Mouse (Mus musculus) naive thymus-derived CD4-positive, alpha-beta T cell, adult 2 months (primary cell): ENCODE results near the gene Dnmt3b.
A peak's percentile ranks its signal among the peaks of the same experiment; 100 is the strongest.

Source experiments
- DNase-seq: peaks from one replicate; pipeline ENCODE4 v3.0.0-alpha.2; 2011; ENCODE audit warnings: low read depth

Gene Dnmt3b

DNA sequence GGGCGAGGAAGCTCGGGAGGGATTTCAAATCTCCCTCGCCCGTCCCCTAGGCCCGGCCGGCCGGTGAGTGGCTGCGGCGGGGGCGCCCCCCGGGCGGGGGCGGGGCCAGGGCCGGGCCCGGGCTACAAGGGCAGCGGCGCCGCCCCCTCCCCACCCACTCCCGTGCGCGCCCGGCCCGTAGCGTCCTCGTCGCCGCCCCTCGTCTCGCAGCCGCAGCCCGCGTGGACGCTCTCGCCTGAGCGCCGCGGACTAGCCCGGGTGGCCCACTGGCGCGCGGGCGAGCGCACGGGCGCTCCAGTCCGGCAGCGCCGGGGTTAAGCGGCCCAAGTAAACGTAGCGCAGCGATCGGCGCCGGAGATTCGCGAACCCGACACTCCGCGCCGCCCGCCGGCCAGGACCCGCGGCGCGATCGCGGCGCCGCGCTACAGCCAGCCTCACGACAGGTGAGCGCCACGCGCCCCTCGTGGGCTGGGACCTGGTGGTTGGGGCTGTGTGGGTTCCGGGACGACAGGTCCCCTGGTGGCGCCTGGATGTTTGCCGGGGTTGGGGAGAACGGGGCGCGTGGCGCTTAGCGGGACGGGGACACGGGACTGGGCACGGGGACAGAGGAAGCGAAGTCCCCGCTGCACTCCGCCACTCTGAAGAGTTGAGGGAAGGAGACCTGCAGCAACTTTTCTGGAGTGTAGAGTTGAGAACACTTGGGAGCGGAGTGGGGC, at the start of gene Dnmt3b:
TSS of gene Dnmt3b (plus strand) at position 153 of the 716 bp plus-strand sequence.
- DNase-seq: peak; percentile 72

DNA sequence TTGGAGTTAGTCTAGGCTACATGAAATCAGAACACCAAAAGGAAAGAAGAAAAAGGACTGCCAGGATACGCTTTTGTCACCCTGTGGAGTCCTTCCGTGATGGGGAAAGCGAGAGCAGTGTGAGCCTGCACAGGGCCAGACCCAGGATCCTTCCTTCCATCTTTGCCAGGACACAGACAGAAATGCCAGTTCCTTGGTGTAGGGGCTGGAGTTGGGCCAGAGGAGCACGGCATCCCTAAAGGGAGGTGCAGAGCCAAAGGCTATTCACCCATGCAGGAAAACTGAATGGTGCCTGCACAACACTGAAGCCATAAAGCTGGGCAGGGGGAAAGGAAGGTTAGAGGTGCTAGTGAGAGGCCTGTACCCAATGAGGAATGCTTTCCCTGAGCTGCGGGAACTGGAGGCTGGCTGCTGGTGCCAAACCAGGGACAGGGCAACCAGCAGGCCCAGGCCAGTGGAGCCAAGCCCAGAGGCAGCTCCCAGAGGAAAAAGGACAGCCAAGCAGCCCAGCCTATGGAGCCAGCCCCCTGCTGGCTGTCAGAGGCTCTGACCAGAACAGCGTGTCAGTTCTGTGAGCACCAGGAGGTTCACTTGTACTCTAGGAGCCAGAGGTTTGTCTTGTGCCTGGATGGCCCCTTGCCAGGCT, 49.1 kb upstream of the Dnmt3b start:
- DNase-seq: no peak

DNA sequence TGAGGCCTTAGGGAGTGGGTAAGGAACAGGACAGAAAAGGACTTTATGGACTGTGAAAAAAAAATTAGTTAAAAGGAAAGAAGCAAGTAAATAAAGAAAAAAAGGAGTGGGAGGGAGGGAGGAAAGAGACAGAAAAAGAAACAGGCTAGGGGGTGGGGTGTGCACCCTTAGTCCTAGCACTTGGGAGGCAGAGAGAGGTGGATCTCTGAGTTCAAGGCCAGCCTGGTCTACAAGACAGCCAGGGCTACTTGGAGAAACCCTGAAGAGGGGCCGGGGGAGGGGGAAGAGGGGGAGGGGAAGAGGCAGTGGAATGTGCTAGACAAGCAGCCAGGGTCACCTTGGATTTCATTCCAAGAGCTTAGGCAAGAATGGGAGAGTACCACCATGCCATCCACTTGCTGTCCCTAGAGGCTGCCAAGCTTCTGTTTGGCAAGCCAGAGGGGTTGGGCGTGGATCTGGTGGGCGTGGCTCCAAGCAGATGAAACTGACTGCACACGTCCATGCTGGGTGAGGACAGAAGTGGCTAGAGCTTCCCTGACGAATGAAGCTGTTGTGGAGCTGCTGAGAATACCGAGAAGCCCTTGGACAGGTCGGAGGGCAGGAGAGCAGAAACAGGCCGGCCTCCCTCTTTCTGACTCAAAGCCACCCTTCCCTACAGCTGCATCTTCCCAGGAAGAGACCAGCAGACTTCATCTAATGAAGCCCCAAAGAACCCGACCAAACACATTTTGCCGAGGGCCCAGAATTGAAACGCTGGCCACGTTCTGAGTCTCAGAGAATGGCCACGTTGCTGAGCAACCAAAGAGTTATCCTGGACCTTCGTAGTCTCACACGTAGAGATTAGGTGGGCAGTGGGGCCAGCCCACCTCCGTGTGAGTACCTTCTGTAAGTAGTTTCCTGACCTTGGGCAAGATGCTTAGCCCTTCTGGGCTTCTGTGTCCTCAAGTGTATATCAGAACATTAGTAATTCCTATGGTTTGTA, 48.3 kb upstream of the Dnmt3b start:
- DNase-seq: no peak

DNA sequence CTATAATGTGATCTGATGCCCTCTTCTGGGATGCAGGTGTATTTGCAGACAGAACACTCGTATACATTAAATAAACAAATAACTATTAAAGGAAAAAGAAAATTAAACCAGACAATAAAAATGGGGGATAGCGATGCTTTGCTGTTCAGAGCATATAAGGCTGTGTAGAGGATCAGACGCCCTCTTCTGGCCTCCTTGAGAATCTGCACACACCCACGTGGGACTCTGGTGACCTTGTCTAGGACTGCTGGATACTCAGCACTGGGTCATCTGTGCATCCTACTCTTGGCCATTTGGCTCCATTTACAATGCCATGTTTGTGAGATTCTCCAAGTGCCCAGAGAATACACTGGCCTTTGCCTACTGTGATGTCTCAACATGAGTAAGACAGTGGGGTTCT, 45.5 kb upstream of the Dnmt3b start:
- DNase-seq: no peak

DNA sequence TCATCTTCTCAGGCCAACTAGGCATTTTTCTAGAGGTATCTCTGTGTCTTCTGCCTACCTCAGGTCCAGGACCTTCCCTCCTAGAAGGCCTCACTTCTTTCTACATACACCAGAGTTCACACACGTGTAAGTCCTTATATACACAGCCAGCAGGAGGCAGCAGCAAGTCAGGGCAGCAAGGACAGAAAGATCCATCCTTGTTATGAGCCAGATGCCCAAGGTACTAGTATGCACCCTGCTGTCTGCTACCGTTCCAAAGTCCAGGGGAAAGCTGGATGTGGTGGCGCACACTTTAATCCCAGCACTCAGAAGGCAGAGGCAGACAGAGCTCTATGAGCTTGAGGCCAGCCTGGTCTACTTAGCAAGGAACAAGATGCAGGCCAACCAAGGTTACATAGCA, 42.8 kb upstream of the Dnmt3b start:
- DNase-seq: peak; percentile 31

DNA sequence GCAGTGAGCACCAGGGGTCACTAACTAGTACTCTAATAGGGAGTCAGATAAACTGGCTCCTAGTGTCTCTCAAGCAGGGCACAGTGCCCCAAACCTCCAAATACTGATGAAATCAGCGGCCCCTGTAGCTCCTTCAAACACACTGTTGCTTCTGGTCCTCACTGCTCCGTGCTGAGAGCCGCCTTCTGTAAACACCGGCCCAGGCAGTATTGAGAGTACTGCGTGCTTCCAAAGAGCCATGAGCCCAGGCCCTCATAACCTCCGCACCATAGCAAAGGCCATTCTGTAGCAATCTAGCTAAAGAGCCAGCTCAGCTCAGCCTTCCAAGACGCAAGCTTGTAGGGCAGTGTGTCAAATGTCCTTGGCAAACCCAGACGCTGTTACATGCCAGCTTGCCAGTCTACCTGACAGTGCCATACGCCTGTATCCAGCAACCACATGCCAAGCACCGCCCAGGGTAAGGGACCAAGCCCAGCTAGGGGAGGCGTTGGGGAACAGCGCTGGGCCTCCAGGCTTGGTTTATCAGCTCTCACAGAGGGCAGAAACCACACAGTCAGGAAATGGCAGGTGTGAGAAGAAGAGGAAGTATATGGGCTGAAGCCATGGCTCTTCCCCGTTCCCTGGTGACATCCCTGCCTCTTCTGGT, 41.3 kb upstream of the Dnmt3b start:
- DNase-seq: peak; percentile 32

DNA sequence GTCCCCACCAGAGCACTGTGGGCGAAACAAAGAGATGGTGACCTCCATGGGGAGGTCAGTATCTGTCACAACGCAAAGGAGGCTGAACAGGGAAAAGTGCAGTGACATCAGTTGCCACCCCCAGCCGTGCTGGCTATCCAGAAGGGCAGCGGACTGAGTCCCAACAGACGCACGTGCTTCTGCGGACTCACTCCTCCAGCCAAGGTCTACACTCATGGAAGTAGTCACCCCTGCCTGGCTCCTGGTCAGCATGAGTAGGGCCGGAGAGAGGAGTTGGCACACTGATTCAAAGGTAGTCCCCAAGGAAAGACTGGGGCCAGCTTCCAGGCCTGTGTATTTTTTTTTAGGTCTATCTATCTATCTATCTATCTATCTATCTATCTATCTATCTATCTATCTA, 40.2 kb upstream of the Dnmt3b start:
- no peak for DNase-seq

DNA sequence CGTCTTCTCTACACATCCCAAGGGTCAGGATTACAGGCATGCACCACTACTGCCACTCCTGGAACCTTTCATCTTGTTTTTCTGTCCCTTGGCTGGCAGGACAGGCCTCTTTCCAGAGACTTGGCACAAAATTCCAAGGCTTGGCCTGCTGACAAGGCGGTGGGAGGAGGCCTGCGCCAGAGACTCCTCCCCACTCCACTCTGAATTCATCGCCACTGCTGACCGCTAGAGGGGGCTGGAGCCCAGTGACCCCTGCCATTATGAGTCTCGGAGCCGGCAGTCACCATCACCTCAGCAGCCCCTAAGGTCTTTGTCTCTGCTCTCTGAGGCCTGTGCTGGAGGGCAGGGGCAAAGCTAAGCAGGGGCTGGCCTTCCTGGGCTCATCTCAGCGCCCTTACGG, 39.7 kb upstream of the Dnmt3b start:
- DNase-seq: peak; percentile 83

DNA sequence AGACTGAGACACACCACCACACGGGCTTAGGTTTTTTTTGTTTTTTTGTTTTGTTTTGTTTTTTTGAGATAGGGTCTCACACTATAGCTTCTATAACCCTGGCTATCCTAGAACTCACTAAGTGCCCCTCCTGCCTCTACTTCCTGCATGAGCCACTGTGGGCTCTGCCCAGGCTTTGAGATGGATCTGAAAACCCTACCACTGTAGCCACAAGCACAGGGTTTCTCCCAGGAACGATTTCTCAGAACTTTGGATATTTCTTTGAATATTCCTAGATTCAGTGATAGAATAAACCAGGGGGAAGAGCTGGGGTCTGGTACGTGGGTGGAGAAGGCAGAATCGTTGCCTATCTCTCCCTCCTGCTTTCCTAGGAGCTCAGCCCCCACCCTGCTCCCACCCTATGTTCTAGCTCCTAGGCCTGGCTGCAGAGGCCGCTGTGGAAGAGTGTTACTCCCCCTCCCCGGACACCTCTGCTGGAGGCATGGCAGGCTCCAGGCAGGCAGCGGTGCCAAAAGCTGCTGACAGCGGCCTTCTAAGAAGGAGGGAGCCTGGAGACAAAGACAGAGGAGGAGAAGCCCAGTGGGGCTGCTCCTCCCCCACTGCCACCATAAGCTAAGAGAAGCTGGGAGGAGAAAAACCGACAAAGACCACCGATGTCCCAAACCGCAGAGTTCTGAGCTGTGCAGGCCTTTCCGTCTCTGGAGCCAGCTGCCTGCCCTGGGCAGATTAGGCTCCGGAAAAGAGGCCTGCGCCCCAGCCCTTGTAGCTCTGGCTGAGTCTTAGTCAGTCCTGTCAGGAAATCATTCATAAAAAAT, 38.6 kb upstream of the Dnmt3b start:
- DNase-seq: no peak

DNA sequence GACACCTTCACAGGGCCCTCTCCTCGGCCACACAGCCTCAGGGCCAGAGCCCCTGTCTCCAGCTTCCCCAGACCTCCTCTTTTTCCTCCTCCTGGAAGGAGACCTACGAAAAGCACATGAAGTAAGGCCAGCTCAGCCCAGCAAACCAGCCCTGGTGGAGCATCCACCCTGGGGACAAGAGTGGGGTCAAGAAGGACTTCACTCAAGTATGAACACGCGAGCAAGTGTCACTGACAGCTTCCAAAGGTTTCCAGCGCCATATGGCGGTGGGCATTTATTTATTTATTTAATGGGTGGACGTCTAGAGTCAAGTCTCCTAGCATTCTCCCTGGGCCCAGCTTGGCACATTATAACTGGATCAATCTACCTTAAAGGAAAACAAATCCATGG, 38.0 kb upstream of the Dnmt3b start:
- no peak for DNase-seq

DNA sequence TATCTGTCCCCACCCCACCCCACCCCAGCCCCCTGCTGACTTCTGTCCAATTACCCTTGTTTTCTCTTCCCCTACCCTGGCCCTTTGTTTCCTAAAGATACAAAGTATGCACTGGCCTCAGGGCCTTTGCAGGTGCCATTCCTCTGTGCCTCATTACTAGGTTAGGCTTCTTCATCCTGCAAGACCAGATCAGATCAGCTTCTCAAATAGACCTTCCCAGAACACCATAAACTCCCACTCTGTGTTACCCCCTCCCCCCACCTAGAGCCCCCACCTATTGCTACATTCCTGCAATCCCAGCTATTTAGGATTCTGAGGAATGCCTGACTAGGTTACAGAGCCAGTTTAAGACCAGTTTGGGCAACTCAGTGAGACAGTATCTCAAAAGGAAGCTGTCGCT, 37.5 kb upstream of the Dnmt3b start:
- DNase-seq: no peak

DNA sequence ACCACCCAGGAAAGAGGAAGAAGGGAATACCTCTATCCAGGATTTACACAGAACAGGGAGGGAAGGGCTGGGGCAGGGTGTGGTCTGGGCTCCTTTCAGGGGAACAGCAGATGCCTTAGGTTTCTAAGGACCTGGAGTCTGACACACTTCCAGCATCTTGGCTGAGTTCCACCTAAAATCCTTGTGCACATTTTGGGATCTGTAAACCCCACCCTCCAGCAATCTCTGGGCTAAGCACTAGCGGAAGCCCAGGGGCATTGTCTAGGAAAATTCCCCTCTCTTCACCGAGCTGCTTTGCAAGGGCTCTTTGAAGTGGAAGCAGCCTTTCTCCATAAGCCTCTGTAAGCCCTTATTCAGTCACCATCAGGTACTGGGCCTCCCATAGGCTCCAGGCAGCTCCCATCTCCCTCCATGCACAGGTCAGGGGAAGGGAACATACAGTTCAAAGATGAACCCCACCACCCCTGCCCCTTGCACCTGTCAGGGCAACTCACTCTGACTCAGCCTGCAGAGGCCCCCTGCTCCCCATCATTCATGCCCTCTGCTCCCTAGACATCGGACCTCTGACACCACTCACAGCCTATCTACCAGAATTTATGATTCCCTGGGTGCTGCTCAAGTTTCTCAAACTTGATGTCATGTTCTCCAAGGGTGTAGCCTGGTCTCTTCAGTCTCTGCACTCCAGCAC, 36.5 kb upstream of the Dnmt3b start:
- DNase-seq: no peak

DNA sequence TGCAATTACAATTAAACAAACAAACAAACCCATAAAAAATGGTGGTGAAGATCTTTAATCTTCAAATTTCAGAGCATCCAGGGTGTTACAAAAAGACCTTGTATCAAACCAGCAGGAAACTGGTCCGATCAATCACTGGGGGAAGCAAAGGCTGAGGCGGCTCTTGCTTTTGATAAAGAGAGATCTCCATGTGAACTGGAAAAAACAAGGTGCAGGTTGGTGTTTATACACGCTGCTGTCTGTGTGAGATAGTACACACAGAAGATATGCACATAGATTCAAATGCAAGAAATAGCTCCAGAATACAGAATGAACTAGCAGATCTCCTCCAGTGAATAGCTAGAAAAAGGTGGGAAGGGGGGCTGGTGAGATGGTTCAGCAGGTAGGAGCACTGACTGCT, 32.4 kb upstream of the Dnmt3b start:
- no peak for DNase-seq

DNA sequence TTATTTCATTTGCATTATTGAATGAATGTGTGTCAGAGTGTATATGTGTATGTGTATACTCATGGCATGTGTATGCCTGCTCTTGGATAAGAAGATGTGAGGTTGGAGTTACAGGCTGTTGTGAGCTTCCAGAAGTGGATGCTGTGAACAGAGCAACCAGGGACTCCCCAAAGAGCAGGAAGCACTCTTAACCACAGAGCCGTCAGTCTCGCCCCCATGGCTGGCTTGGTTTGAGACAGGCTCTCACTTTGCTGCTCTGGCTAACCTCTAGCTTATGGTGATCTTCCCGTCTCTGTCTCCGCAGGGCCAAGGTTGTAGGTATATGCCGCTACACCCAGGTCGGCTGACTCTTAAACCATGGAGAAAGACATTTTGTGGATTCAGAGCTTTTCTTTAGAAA, 30.8 kb upstream of the Dnmt3b start:
- DNase-seq: no peak

DNA sequence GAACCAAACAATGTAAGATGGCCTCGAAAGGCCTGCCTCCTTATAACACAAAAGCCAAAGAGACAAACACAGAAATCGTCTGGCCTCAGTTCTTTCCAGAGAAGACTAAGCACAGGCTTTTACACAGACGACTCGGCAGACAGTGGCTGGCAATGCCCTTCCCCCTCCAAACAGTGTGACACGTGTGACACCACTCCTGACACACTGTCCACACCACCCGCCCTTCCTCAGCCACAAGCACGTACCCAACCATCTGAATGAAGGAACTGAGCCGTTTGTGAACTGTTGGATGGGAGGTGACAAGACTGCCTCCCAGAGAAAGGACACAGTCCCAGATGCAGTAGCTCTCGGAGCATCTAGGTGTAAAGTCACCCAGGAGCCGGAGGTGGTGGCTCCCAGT, 30.4 kb upstream of the Dnmt3b start:
- no peak for DNase-seq

DNA sequence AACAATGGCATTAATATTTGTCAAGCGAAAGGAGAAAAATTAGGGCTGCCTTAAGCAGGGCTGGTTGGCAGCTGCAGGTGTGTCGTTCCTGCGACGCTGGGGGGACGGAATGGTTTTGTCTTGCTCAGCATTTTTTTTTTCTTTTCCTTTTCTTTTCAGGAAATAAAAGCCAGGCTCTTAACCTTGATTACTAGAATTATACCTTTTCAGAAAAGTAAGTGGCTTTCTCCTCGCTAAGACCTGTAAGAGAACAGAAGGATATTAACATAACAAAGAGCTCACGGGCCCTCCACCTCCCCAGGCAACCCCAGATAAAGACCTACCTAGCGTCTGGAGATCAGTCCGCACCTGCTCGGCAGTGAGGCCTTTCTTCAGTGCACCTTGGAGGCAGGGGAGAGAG, 26.8 kb upstream of the Dnmt3b start:
- DNase-seq: no peak

DNA sequence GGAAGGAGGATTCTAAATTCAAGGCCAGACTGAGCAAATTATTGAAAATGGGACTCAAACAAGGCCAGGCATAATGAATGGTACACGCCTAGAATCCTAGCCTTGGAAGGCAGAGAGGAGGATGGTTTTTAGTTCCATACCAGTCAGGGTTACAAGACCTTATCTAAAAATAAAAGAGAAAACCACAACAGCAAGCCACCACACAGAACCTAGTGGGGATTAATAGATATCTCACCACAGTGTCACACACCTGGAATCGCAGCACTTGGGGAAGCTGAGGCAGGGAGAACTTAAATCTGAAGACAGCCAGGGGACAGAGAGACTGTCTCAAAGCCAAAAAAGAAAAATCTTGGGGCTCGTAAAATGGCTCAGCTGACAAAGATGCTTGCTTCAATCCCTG, 18.3 kb upstream of the Dnmt3b start:
- no peak for DNase-seq

DNA sequence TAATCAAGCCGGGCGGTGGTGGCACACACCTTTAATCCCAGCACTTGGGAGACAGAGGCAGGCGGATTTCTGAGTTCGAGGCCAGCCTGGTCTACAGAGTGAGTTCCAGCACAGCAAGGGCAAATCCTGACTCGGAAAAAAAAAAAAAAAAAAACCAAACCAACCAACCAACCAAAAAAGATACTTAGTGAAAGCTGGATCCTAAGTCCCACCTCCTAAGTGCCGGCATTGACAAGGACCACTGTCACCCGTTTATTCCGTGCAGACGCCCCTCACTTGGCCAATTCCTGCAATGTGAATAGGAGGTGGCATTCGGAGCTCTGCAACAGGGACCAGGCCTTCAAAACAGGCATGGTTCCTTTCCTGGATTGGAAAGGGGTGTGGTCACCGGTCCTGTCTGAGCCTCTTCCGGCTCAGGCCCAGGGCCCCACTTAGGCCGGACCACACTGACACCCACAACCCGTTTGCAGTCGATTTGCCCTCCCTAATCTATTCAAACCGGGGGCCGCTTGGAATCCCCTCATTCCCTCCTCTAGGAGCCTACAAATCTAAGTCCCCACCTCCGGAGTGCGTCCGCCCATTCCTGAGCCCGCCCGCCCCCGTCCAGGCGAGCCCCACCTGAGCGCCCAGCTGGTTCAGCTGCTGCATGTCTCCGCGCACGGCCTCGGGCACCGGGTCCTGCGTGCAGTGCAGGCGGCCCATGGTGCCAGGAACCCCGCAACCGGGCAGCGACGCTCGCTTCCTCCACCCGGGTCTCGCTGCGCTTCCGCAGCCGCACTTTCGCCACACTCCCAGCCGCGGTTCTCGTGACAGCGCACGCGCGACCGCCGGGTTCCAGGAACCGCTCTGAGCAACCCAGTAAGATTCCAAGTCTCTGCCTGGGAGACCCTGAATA, 17.0 kb upstream of the Dnmt3b start, which contains the start of gene Commd7:
TSS of gene Commd7 (minus strand) at position 806 of the 895 bp plus-strand sequence.
- DNase-seq: peak; percentile 89

DNA sequence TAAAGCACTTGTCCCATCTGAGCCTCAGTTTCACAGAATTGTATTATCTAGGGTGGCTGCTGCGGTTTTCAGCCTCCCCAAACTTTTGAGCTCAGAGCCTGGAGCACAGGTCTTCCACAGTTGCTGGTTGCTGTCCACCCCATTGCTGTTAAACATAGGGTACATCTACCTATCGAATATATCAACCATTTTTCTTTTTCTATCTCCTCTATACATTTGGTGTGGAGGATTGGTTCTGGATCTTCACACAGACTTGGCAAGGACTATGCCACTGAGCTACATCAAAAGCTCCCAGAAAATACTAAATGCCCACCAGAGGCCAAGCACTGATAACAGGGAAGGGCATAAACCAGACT, 16.4 kb upstream of the Dnmt3b start:
- DNase-seq: no peak

DNA sequence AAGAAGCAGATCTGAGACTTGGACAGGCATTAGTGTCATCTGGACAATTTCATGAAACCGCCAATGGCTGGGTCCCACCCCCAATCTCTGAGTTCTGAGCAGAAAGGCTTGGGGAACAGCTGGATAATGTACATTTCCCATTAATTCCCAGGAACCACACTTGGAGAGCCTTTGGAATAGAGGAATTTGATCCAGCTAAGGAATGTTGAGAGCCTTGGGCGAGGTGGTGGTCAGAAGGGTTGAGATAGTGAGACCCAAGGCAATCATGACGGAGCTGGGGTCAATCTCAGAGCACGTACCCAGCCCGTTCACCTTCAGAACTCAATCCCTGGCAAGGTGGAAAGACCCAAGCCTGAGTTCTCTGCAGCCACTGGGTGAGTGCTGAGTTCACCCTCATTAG, 16.0 kb upstream of the Dnmt3b start:
- no peak for DNase-seq
